Mouse (Mus musculus) liver, embryonic 14.5 days (tissue): ENCODE measurements around the gene Gbf1.

Experiments used
- CTCF ChIP-seq: IDR thresholded peaks from 2 replicates; pipeline ENCODE4 v1.5.1; 2016; ENCODE audit warnings: antibody characterized with exemption, low read depth, control low read depth
- EP300 ChIP-seq: IDR thresholded peaks from 2 replicates; pipeline ENCODE4 v1.6.1; 2016; ENCODE audit warnings: antibody characterized with exemption, low read depth

DNA sequence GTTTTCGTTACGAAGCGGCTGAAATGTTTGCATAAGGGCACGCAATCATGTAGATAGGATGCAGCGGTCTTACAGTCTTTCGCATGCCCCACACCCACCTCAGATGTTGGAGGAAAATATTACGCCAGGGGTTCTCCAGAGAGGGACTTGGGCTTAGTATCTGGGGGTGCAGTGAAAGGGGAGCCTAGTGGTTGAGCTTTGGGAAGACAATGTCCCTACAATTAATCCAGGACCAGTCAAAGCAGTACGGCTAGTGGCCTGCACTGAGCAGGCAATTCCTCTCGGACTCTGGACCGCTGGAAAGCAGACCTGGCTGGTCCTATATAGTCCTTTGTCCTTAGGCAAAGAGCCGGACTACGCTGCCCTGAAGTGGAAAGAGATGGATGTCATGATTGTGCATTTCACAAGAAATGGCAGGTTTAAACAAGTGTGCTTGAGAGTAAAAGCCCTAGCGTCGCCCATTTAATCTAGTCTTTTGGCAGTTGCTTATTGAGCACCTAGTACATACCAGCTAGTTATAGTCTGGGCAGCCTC lies 175.3 kb downstream of the Gbf1 start:
- TF ChIP-seq CTCF: no peak
- TF ChIP-seq EP300: no peak
